Mouse (Mus musculus) testis, postnatal 14 days (tissue): ENCODE data around the gene Rab30.

Experiments used
- DNase-seq: peaks from one replicate; pipeline ENCODE4 v3.0.0; 2021; ENCODE audit warnings: low spot score

Gene Rab30

DNA sequence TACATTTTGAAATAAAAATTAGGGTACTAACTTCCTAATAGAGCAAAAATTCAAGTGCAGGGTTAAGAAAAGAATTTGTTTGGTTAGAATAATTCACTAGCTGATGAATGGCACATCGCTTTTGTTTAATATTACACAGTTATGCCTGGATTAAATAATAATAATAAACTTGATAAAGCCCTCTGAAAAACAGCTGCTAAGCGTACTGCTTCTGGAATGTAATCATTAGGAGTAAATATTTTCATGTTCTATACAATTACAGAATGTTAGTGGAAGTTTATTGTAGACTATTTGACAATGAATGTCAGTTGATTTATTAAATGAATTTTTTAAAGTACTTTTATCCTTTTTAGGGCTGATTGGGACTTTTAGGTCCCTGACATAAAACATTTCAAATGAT lies 100.9 kb downstream of the Rab30 start:
- no peak for DNase-seq

DNA sequence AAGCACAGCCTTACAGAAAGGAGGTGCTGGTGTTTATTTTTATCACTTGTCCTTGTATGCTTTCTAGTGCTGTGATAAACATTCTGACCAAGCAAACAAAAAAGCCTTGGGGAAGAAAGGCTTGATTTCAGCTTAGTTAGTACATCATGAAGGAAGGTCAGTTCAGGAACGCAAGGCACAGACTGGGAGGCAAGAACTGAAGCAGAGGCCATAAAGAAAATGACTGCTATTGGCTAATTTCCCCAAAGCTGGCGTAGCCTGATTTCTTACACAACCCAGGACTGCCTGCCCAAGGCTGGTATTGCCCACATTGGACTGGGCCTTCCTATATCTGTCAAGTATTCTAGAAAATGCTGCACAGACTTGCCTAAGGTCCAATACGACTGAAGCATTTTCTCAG lies 106.8 kb downstream of the Rab30 start:
- DNase-seq, result no peak

DNA sequence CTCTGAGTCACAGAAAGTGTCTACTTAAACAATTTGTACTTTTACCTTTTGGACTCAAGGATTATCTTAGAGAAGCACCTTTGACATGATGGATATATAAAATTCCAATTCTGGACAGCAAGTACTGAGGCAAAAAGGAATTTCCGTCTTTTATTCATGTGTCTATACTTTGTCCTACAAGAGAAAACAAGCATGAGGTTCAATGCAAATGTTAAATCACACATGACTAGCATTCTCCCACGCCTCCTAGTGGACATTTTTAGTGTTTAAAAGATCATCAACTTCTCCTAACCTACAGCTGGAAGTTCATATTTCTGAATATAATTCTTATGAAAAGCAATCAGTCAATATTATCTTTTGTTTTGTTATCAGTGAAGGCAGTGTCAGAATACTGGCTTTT lies 125.1 kb downstream of the Rab30 start:
- DNase-seq, result no peak

DNA sequence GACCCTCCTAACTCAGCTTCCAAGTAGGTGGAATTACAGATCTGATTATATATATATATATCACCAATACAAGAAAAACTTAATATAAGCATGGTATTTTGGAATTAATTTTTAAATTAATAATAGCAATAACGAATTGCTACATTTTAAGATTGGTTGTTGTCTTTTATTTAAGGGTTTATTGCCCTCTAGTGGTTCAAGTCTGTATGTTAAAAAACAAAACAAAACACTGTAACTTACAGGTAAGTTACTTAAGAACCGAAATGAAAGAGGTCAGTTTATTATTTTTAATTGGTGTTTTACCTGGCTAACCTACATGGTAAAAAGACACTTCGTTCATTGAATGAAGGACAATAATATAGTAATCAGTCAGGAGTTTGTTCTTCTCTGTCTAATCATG lies 128.8 kb downstream of the Rab30 start:
- DNase-seq, result no peak

DNA sequence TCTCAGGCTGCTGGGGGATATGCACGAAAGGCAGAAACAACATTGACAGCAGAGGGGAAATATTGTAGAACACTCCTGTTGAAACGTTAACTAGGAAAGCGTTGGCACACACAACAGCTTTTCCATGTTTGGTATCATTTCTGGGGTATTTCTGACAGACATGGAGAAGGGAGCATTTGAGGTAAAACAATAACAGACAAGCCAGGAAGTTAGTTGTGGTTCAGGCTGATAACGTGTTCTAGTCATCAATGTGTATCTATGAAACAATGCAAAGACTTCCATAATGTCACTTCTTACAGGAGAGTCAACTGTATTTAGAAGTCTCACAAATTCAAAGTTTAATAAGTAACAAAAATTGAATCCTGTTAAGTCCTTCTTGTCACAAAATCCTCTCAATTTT lies 130.2 kb downstream of the Rab30 start:
- DNase-seq, result no peak

DNA sequence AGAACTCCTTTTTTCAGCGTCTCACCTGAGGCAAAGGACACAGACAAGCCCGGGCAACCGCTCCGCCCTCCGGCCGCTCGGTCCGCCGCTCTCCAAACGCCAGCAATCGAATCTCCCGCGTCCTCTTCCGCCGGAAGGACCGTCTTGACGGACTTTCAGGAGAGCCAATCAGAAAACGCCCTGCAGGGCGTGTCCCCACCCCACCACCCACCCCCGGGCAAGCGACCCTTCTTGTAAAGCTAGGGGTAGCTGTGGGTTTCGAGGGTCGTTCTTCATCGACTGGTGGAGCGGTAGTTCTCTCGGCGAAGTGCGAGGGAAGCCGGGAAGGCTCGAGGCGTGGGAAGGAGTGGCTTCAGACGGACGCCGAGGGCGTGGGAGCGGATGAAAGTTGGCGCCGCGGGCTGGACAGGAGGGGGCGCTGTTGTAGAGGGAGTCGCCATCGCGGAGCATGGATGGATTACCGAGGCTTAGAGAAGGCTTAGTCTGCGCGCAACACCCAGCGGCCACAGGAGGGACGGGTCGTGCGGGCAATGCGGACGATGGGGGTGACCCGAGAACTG lies 132.8 kb downstream of the Rab30 start, which contains the start of the genes Ddias and Prcp:
Gene Ddias (minus strand): TSS at position 132 of the 560 bp plus-strand sequence.
Gene Prcp (plus strand): TSS at position 355 of the 560 bp plus-strand sequence.
- peak; percentile 94 for DNase-seq

DNA sequence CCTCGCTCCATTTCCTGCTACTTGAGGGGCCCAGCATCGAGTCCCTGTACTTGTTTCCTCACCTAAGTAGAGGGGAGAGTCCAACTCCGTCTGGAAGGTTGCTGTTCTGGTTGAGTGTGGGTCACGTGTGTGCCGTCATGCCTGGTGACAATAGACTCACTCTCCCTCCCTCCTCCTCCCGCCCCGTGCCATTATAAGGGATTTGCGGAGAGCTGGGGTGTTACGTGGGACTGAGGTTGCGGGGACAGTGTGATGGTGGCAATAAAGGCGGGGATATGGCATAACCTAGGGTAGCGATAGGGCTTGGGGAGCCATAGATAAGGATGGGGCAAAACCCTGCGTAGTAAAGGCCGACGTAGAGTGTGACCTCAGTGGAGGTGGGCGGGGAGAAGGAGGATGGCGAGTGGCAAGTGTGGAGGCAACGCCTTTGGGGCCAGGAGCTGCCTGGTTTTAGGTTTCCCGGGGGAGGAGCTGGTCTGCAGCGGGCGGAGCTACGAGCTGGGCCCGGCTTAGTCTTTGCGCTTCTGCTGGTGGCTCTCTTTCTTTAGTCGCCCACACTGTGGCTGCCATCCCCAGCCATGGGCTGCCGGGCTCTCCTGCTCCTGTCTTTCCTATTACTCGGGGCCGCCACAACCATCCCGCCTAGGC lies 133.5 kb downstream of the Rab30 start:
- DNase-seq, result peak; percentile 83

DNA sequence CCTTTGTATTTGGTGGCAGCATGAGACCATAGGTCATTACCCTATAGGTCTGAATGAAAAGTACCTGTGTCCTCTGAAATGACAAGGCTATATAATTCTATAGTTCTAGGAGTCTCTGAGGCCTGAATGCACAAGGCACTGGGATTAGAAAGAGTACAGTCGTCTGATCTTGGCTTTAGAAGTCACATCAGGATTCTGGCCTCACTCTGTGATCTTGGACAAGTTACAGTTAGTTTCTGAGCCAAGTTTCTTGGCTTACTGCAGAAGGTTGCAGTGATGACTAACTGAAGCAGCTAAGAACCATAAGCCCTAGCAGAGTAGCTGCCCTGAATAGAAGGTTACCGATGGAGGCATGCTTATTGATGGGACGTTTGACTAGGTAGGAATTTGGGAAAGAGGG lies 134.7 kb downstream of the Rab30 start:
- DNase-seq, result no peak

DNA sequence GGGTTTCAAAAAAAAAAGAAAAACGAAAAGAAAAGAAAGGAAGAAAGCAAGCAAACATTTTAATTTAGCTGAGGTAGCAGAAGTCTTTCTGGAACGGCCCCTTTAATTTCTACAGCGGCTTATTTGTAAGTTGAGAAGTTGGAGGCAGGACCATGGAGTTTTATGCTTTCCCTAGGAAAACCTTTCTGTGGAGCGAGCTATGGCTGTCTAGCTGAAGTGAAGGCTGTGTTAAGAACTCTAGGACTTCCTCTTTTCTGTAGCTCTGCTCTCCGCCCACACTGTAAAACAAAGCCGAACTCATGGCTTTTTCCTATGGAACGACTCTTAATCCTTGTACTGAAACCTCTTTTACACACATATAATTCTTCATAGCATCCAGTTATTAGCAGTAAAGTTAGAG lies 135.1 kb downstream of the Rab30 start:
- DNase-seq, result no peak

DNA sequence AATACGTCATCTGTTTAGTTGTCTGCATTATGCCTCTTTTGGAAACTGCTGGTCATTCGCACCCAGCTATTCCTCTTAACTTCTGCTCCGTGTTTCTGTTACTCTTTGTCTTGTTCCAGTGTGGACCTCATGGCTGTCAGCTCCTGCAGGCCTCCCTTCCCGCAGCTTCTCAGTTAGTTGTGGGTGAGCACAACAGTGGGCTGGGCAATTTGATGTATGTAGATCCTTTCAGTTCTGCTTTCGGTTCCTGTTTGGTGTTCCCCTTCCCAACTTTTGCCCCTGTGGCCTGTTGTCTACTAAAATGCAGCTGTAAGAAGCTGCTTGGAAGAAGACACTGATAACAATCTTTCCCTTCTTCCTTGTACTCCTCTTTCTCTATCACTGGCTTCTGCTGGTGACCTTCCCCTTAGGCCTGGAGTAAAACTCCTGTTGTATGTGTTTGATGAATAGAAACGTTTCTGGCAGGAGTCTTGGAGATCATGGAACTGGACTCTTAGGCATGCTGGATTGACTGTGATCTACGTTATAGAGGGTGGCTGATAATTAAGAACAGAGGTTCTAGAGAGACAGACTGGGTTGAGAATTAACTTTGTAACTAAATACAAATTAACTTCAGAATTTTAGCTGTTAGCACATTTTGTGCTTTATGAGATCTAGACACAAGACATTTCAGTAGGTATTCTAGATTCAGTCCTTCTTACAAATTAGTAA lies 137.3 kb downstream of the Rab30 start:
- no peak for DNase-seq

DNA sequence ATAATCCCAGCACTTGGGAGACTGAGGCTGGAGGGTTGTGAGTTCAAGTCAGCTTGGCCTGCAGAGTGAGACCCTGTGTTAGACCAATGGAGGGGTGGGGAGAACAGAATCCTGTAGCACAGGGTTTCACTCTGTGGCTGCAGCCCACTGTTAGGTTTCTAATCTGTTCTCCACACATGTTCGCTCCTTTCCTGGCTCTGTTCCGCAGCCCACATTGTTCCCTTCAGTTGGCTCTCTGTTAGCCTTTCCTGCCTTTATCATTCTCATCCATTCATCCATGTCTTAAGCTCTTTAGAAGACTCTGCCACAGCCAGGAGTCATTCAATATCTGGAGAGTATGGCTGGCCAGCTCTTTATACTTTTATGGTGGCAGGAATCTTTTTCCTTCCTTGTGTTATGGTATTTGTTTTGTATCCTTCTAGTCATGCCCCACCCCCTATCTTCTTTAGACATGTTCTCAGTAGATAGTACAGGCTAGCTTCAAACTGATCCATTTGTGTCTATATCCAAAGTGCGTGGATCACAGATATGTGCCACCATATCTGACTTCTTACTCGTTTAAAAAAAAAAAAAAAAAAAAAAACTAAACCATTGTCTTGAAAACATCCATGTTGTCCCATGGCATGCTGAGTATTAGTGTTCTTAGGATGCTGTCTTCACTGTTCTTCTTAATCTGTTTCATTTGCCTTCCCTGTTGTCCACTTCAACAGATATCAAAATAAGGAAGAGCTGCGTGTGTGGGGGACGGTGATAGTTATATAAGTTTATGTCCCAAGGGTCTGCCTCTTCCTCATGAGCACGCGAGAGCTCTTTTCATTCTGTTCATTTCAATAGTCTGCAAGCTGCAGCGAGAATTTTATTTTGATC lies 142.7 kb downstream of the Rab30 start:
- DNase-seq, result no peak

DNA sequence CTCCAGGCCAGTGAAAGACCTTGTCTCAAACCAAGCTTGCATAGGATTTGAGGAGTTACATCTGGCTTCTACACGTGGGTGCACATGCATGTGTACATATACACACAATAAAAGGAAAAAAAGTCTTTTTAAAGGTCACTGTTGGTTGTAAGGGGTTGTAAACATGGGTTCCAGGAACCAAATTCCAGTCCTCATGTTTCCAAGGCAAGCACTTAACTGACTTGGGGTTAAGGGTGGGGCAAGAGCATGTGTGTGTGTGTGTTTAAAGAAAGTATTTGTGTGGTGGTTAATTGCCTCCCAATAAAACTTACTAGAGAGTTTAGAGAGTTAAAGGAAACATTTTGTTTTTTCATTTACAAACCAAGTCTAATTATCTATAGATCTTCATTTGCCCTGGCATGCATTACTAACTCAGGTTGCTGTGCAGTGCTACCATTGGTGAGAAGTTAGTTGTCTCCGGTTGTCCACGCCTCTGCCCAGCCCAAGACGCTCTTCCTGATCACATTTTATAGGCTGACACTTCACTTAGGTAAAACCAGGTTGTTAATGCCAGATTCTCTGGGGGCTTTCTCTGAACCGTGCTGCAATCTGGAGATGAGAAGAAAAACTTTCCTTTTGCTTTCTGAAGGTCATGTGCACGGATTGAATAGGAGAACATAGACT lies 143.7 kb downstream of the Rab30 start:
- DNase-seq, result no peak

DNA sequence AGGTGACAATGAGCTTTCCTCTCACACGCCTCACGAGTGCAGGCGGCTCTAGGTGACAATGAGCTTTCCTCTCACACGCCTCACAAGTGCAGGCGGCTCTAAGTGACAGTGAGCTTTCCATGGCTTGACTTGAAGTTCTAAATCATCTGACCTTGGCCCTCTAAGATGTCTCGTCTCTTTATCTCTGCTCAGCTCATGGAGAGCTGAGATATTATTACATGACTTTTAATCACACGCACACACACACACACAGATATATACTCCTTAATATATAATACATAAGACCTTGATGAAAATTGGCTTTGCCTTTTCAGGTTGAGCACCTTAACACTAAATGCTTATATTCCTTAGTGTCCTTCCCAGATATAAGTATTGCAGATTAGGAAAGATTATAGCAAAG lies 145.4 kb downstream of the Rab30 start:
- DNase-seq, result no peak

DNA sequence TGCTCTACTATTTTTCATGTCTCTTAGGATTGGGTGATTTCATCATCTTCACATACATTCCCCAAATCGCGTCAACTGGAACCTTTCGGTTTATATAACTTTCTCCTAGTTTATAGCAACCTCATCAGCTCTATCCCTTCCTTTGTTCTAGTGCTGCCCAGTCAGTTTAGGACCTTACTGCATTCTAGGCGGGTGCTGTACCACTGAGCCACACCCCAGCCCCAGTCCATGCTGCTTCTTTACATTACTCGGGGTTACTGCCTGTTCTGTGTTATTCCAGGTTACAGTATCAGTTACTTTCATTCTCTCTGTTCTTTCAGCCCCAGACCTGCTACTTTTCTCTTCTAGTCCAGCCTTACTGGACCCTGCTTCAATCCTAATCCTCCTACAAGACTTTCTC lies 145.8 kb downstream of the Rab30 start:
- DNase-seq, result no peak

DNA sequence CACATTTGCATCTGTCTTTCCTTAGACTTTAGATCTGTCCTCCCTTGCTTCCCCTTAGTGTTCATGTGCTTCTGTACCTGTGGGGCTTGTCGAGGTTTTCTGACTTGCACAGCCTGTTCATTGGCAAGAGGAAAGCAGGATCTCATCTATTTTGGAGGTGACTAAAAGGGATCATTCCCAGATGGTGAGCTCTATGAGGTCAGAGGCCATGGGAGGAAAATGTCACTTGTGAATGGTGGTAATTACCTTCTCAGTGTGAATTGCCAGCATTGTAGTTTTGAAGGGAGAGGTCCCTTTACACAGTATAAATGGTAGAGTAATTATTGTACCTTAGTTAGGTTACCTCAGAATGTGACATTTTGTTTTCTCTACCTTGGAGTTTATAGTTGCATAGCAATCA lies 148.8 kb downstream of the Rab30 start:
- DNase-seq, result no peak

DNA sequence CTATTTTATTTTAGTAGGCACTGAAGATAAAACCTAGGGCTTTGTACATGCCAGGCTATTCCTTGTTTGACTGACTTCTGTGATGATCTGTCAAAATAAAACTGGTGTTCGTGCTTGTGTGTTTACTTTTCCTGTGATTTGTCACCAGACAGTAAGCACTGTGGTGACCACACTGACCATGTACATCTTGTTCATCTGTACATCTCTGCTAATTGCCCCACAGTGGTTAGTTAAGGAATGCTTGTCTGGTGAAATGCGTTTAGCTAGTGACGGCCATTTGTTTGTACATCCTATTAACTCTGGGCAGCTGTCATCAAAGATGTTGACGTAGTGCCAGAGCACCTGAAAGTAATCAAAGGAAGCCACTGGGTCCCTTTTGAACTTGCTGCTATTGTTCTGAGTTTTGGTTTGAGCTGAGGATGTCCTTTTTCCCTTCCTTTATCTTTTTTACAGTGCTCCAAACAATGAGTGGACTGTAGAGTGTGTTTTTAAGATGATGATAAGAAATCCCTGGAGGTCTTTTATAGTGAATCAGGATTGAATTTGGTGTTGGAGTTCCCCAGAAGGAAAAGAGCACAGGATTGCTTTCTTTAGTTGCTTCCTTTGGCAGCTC lies 149.3 kb downstream of the Rab30 start:
- DNase-seq, result no peak

DNA sequence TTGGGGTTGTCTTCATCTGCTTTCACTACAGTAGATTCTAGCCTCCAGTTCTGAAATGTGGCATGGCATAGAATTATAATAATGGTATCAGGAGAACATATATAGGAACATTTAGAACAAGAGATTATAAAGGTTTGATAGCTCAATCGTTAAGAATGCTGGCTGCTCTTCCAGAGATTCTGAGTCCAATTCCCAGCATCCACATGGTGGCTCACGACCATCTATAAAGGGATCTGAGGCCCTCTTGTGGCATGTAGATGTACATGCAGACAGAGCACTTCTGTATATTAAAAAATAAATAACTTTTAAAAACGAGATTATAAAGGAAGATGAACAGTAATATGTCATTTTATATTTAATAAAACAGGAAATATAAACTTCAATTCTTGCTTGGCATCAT lies 152.1 kb downstream of the Rab30 start:
- DNase-seq, result no peak
